Mouse (Mus musculus): Measurements from ENCODE around the gene Mdfi. TPM values are rescaled to one million over a fixed set of nuclear protein-coding genes. Genes with fewer than 3 reads are reported as not detected.

Gene Mdfi
- total RNA-seq, 2 experiments from 2014 or later: not detected

- no peak for ATAC-seq (ENCODE audit: poor library complexity, severe bottlenecking)
Measured at GRCm38 (mm10) chr17:47805047-47805835, 29.2 kb downstream of the Mdfi start.

GRCm38 (mm10) chr17:47803662-47804061, 30.8 kb downstream of the Mdfi start:
- ATAC-seq (ENCODE audit: poor library complexity, severe bottlenecking): no peak

- ATAC-seq (ENCODE audit: poor library complexity, severe bottlenecking): no peak
Measured at GRCm38 (mm10) chr17:47802806-47803205, 31.7 kb downstream of the Mdfi start.

GRCm38 (mm10) chr17:47797383-47797782, 37.1 kb downstream of the Mdfi start:
- ATAC-seq (ENCODE audit: poor library complexity, severe bottlenecking): no peak

- no peak for ATAC-seq (ENCODE audit: poor library complexity, severe bottlenecking)
Measured at GRCm38 (mm10) chr17:47796968-47797367, 37.5 kb downstream of the Mdfi start.

GRCm38 (mm10) chr17:47796156-47796816, 38.2 kb downstream of the Mdfi start:
- no peak for ATAC-seq (ENCODE audit: poor library complexity, severe bottlenecking)

- ATAC-seq (ENCODE audit: poor library complexity, severe bottlenecking): peak; percentile 57
Measured at GRCm38 (mm10) chr17:47795446-47795845, 39.0 kb downstream of the Mdfi start.

GRCm38 (mm10) chr17:47793377-47793776, 41.1 kb downstream of the Mdfi start:
- ATAC-seq (ENCODE audit: poor library complexity, severe bottlenecking): peak; percentile 88

- peak; percentile 53; the same call in 1 of the 2 replicates for ATAC-seq (ENCODE audit: poor library complexity, severe bottlenecking)
Measured at GRCm38 (mm10) chr17:47792098-47792863, 42.2 kb downstream of the Mdfi start.

GRCm38 (mm10) chr17:47788996-47789395, 45.5 kb downstream of the Mdfi start:
- ATAC-seq (ENCODE audit: poor library complexity, severe bottlenecking): no peak

- no peak for ATAC-seq (ENCODE audit: poor library complexity, severe bottlenecking)
Measured at GRCm38 (mm10) chr17:47788306-47788705, 46.2 kb downstream of the Mdfi start.

GRCm38 (mm10) chr17:47787632-47788031, 46.9 kb downstream of the Mdfi start:
- ATAC-seq (ENCODE audit: poor library complexity, severe bottlenecking): no peak

- peak; percentile 94 for ATAC-seq (ENCODE audit: poor library complexity, severe bottlenecking)
Measured at GRCm38 (mm10) chr17:47784411-47784810, 50.1 kb downstream of the Mdfi start.

GRCm38 (mm10) chr17:47783445-47784223, 50.9 kb downstream of the Mdfi start:
- ATAC-seq (ENCODE audit: poor library complexity, severe bottlenecking): no peak

- no peak for ATAC-seq (ENCODE audit: poor library complexity, severe bottlenecking)
Measured at GRCm38 (mm10) chr17:47782486-47782885, 52.0 kb downstream of the Mdfi start.

- ATAC-seq (ENCODE audit: poor library complexity, severe bottlenecking): no peak
Measured at GRCm38 (mm10) chr17:47780470-47780869, 54.0 kb downstream of the Mdfi start.

- no peak for ATAC-seq (ENCODE audit: poor library complexity, severe bottlenecking)
Measured at GRCm38 (mm10) chr17:47777141-47777540, 57.4 kb downstream of the Mdfi start.

- ATAC-seq (ENCODE audit: poor library complexity, severe bottlenecking): no peak
Measured at GRCm38 (mm10) chr17:47773604-47774003, 60.9 kb downstream of the Mdfi start.

- peak; percentile 6; the same call in 1 of the 2 replicates for ATAC-seq (ENCODE audit: poor library complexity, severe bottlenecking)
Measured at GRCm38 (mm10) chr17:47769389-47770299, 64.8 kb downstream of the Mdfi start.
